Mouse (Mus musculus): ENCODE results near the gene Atp2b1. TPM values are rescaled to one million over a fixed set of nuclear protein-coding genes. Genes with fewer than 3 reads are reported as not detected.

Gene Atp2b1
- total and polyA plus RNA-seq, 2 experiments from 2014 or later = 154 to 338 TPM

DNA sequence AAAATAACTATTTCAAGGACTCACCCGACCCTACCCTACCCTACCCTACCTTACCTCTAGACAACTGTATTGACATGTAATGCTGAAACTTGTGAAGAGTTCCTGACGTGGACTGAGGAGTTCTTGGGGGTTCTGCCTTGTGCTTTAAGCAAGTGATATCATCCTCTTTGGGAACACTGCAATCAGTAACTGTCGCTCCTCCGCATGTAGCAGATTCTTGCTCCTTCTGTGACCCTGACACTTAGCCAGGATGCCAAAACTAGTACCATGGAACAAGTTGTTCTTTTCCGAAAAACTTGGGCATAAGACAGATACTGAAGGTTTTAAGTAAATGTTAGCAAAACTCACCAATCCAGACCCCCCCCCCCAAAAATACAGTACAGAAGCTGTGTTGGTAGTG lies 97.9 kb downstream of the Atp2b1 start:
- DNase-seq (ENCODE audit: low spot score) (no peak), ATAC-seq (no peak)
- H3K36me3 ChIP-seq (ENCODE audit: insufficient read depth, low read length) = peaks cover 32% of the 10 kb centered on the region
- no peak overlapping the region for H3K9ac ChIP-seq (replicated peaks; ENCODE audit: low read length)
- H3K27ac ChIP-seq = no peak overlapping the region
- H3K9me3 ChIP-seq (ENCODE audit: low read length) = no peaks in the 10 kb centered on the region
- no peaks in the 10 kb centered on the region for H3K4me1 ChIP-seq (ENCODE audit: insufficient read depth, low read length)
- WGBS = 91% methylated on average over 5 of the region's 5 CpGs
- H3K4me3 ChIP-seq (ENCODE audit: low read length) = no peak overlapping the region
- no peaks in the 10 kb centered on the region for H3K27me3 ChIP-seq (ENCODE audit: insufficient read depth, low read length)
- H3K4me2 ChIP-seq (ENCODE audit: low read depth, low read length) = no peak overlapping the region
- TF ChIP-seq CTCF (IDR thresholded peaks at IDR 0.05; ENCODE audit: low read depth) = no peak

DNA sequence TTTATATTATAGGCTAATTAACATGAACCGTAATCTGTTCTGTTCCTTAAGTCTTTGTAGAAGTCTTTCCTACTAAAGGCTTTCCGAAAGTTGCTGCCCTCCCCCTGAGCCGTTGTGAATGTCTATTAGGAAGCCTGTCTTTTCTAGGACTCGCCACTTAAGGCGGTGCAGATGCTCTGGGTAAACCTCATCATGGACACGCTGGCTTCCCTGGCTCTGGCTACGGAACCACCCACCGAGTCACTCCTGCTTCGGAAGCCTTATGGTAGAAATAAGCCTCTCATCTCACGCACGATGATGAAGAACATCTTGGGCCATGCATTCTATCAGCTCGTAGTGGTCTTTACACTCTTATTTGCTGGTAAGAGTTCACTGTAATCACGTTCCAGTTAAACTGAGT lies 100.5 kb downstream of the Atp2b1 start:
- Histone ChIP-seq H3K9me3 (ENCODE audit: low read length) (no peaks in the 10 kb centered on the region), H3K4me3 (ENCODE audit: low read length) (no peak overlapping the region), H3K4me1 (ENCODE audit: insufficient read depth, low read length) (no peaks in the 10 kb centered on the region), H3K27ac (no peak overlapping the region), H3K4me2 (ENCODE audit: low read depth, low read length) (no peak overlapping the region), H3K27me3 (ENCODE audit: insufficient read depth, low read length) (no peaks in the 10 kb centered on the region), H3K9ac (replicated peaks; ENCODE audit: low read length) (no peak overlapping the region), H3K36me3 (ENCODE audit: insufficient read depth, low read length) (peaks cover 49% of the 10 kb centered on the region)
- ATAC-seq = no peak
- no peak for TF ChIP-seq CTCF (IDR thresholded peaks at IDR 0.05; ENCODE audit: low read depth)
- DNase-seq (ENCODE audit: low spot score) = no peak
- 92% methylated on average over 13 of the region's 13 CpGs for WGBS

- no peaks in the 10 kb centered on the region for H3K27me3 ChIP-seq (ENCODE audit: insufficient read depth, low read length)
- H3K27ac ChIP-seq = no peak overlapping the region
- H3K4me3 ChIP-seq (ENCODE audit: low read length) = no peak overlapping the region
- no peak overlapping the region for H3K9ac ChIP-seq (replicated peaks; ENCODE audit: low read length)
- no peak overlapping the region for H3K4me2 ChIP-seq (ENCODE audit: low read depth, low read length)
- ATAC-seq = no peak
- H3K4me1 ChIP-seq (ENCODE audit: insufficient read depth, low read length) = no peaks in the 10 kb centered on the region
- TF ChIP-seq CTCF (IDR thresholded peaks at IDR 0.05; ENCODE audit: low read depth) = no peak
- DNase-seq (ENCODE audit: low spot score) = no peak
- H3K36me3 ChIP-seq (ENCODE audit: insufficient read depth, low read length) = peaks cover 49% of the 10 kb centered on the region
- no peaks in the 10 kb centered on the region for H3K9me3 ChIP-seq (ENCODE audit: low read length)
- WGBS = 87% methylated on average over 5 of the region's 5 CpGs
Measured at GRCm38 (mm10) chr10:99016996-99017395, 102.8 kb downstream of the Atp2b1 start.

DNA sequence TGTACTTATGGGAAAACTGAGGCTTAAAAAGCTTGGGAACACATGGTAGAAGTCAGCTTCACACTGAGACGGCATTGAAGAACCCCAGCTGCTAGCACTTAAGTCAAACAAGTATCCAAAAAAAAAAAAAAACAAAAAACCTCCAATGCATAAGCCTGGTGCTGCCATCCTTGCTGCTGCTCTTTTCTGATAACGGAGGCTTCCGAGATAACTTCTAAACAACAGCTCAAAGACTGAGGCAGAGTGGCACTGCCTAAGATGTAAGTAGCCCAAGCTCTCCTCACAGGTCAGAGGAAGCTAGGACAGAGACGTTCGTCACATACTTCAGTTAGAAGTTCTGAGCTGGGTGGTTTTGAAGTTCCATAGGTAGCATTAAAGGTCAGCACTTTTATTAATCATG lies 113.3 kb downstream of the Atp2b1 start:
- H3K4me3 ChIP-seq (ENCODE audit: low read length) = no peak overlapping the region
- H3K9ac ChIP-seq (replicated peaks; ENCODE audit: low read length) = no peak overlapping the region
- H3K27ac ChIP-seq = no peak overlapping the region
- H3K36me3 ChIP-seq (ENCODE audit: insufficient read depth, low read length) = no peaks in the 10 kb centered on the region; the same call in 1 of the 2 replicates
- TF ChIP-seq CTCF (IDR thresholded peaks at IDR 0.05; ENCODE audit: low read depth) = no peak
- WGBS = 91% methylated on average over 5 of the region's 5 CpGs
- no peaks in the 10 kb centered on the region for H3K27me3 ChIP-seq (ENCODE audit: insufficient read depth, low read length)
- no peaks in the 10 kb centered on the region for H3K4me1 ChIP-seq (ENCODE audit: insufficient read depth, low read length)
- H3K9me3 ChIP-seq (ENCODE audit: low read length) = no peaks in the 10 kb centered on the region
- no peak for ATAC-seq
- DNase-seq (ENCODE audit: low spot score) = no peak
- H3K4me2 ChIP-seq (ENCODE audit: low read depth, low read length) = no peak overlapping the region

DNA sequence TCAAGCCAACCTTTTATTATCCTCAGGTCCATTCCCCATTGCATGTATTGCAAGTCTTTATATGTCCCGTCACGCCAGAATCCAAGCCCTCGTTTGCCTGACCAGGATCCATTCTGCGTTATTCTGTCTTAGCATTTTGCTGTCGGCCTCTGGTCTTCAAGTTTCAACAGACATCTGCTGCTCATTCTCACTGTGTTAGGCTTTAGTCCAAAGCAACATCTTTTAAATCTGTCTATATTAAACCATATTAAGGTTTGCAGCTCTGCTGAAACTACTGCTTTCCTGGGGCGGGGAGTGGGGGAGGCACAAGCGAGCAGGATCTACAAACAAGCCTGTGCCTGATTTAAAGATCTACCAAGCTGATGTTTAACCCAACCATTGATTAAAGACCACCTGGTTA lies 115.6 kb downstream of the Atp2b1 start:
- TF ChIP-seq CTCF (IDR thresholded peaks at IDR 0.05; ENCODE audit: low read depth) = no peak
- no peak overlapping the region for H3K4me3 ChIP-seq (ENCODE audit: low read length)
- H3K27me3 ChIP-seq (ENCODE audit: insufficient read depth, low read length) = no peaks in the 10 kb centered on the region
- no peak overlapping the region for H3K9ac ChIP-seq (replicated peaks; ENCODE audit: low read length)
- 93% methylated on average over 7 of the region's 7 CpGs for WGBS
- DNase-seq (ENCODE audit: low spot score) = no peak
- H3K9me3 ChIP-seq (ENCODE audit: low read length) = no peaks in the 10 kb centered on the region
- H3K36me3 ChIP-seq (ENCODE audit: insufficient read depth, low read length) = no peaks in the 10 kb centered on the region; the same call in 1 of the 2 replicates
- ATAC-seq = no peak
- H3K4me1 ChIP-seq (ENCODE audit: insufficient read depth, low read length) = no peaks in the 10 kb centered on the region
- no peak overlapping the region for H3K4me2 ChIP-seq (ENCODE audit: low read depth, low read length)
- H3K27ac ChIP-seq = no peak overlapping the region

GRCm38 (mm10) chr10:99033830-99034828 lies 119.9 kb downstream of the Atp2b1 start:
- no peak overlapping the region for H3K9ac ChIP-seq (replicated peaks; ENCODE audit: low read length)
- H3K4me3 ChIP-seq (ENCODE audit: low read length) = no peak overlapping the region
- no peaks in the 10 kb centered on the region for H3K4me1 ChIP-seq (ENCODE audit: insufficient read depth, low read length)
- WGBS = 89% methylated on average over 15 of the region's 15 CpGs
- no peaks in the 10 kb centered on the region for H3K36me3 ChIP-seq (ENCODE audit: insufficient read depth, low read length)
- H3K4me2 ChIP-seq (ENCODE audit: low read depth, low read length) = no peak overlapping the region
- DNase-seq (ENCODE audit: low spot score) = no peak
- H3K27ac ChIP-seq = no peak overlapping the region
- H3K27me3 ChIP-seq (ENCODE audit: insufficient read depth, low read length) = no peaks in the 10 kb centered on the region
- TF ChIP-seq CTCF (IDR thresholded peaks at IDR 0.05; ENCODE audit: low read depth) = no peak
- no peaks in the 10 kb centered on the region for H3K9me3 ChIP-seq (ENCODE audit: low read length)
- no peak for ATAC-seq
